In genomic region chr10:44854109-44854508, GRCm38 (mm10) we compare ENCODE assay signal across 32 mouse cellular contexts.
"Had no signal": no experiment of that assay in that cellular context is flagged by ENCODE, and none has a peak within 500 bp of the region (broad histone marks: within the 10 kb centered on the region; RNA-seq: fewer than 3 reads in every experiment).

No protein-coding gene starts in this region.

- ATAC-seq: liver, embryonic 12.5 days; liver, postnatal 0 days; lung, postnatal 0 days; midbrain, embryonic 13.5 days; midbrain, embryonic 15.5 days; midbrain, embryonic 16.5 days had no signal

- DNase-seq: left cerebral cortex, postnatal 4 days; liver; liver, embryonic 13.5 days; liver, postnatal 0 days; lung, adult 18-20 months; lung, adult 2 months; lung, embryonic 14.5 days; lung, postnatal 10 days; lung, postnatal 14 days; lung, postnatal 36 days; lung, postnatal 4 days; midbrain, embryonic 14.5 days had no signal

- H3K27me3 ChIP-seq: limb, embryonic 12.5 days; limb, embryonic 15.5 days; liver, embryonic 12.5 days; liver, embryonic 13.5 days; liver, embryonic 15.5 days; lung, embryonic 15.5 days; megakaryocyte, embryonic 14.5 days; midbrain, embryonic 12.5 days; midbrain, embryonic 13.5 days; midbrain, embryonic 15.5 days; neural tube, embryonic 12.5 days had no signal

- H3K27ac ChIP-seq: limb, embryonic 10.5 days; limb, embryonic 12.5 days; limb, embryonic 13.5 days; limb, embryonic 15.5 days; liver, embryonic 12.5 days; liver, embryonic 13.5 days; liver, embryonic 14.5 days; liver, embryonic 15.5 days; lung, embryonic 15.5 days; macrophage; midbrain, embryonic 10.5 days; midbrain, embryonic 12.5 days; midbrain, embryonic 13.5 days; midbrain, embryonic 15.5 days; neural tube, embryonic 12.5 days had no signal

- H3K4me3 ChIP-seq: limb, embryonic 10.5 days; limb, embryonic 12.5 days; limb, embryonic 13.5 days; limb, embryonic 15.5 days; liver, embryonic 12.5 days; liver, embryonic 13.5 days; liver, embryonic 15.5 days; lung, embryonic 15.5 days; megakaryocyte, embryonic 14.5 days; midbrain, embryonic 10.5 days; midbrain, embryonic 12.5 days; midbrain, embryonic 13.5 days; midbrain, embryonic 15.5 days; myocyte; neural tube, embryonic 12.5 days had no signal

- H3K9ac ChIP-seq: limb, embryonic 12.5 days; limb, embryonic 13.5 days; limb, embryonic 15.5 days; liver, embryonic 12.5 days; liver, embryonic 13.5 days; liver, embryonic 14.5 days; liver, embryonic 15.5 days; liver, postnatal 0 days; lung, embryonic 14.5 days; lung, embryonic 15.5 days; midbrain, embryonic 12.5 days; midbrain, embryonic 13.5 days; midbrain, embryonic 15.5 days; neural tube, embryonic 12.5 days had no signal

- H3K4me2 ChIP-seq: limb, embryonic 12.5 days; limb, embryonic 13.5 days; limb, embryonic 15.5 days; liver, embryonic 11.5 days; liver, embryonic 12.5 days; liver, embryonic 13.5 days; liver, embryonic 15.5 days; lung, embryonic 14.5 days; lung, embryonic 15.5 days; midbrain, embryonic 11.5 days; midbrain, embryonic 12.5 days; midbrain, embryonic 13.5 days; midbrain, embryonic 15.5 days; neural tube, embryonic 12.5 days had no signal

- H3K4me1 ChIP-seq: limb, embryonic 10.5 days; limb, embryonic 12.5 days; limb, embryonic 13.5 days; limb, embryonic 15.5 days; liver, embryonic 12.5 days; liver, embryonic 13.5 days; liver, embryonic 15.5 days; lung, embryonic 15.5 days; megakaryocyte, embryonic 14.5 days; midbrain, embryonic 12.5 days; midbrain, embryonic 13.5 days; midbrain, embryonic 15.5 days; neural tube, embryonic 12.5 days had no signal

- H3K9me3 ChIP-seq: limb, embryonic 10.5 days; limb, embryonic 12.5 days; limb, embryonic 13.5 days; limb, embryonic 15.5 days; liver, embryonic 12.5 days; liver, embryonic 13.5 days; liver, embryonic 15.5 days; lung, embryonic 15.5 days; megakaryocyte, embryonic 14.5 days; midbrain, embryonic 10.5 days; midbrain, embryonic 12.5 days; midbrain, embryonic 13.5 days; midbrain, embryonic 15.5 days; neural tube, embryonic 12.5 days had no signal

- H3K36me3 ChIP-seq: limb, embryonic 10.5 days; limb, embryonic 12.5 days; limb, embryonic 13.5 days; limb, embryonic 15.5 days; liver, embryonic 12.5 days; liver, embryonic 13.5 days; liver, embryonic 15.5 days; lung, embryonic 15.5 days; midbrain, embryonic 10.5 days; midbrain, embryonic 12.5 days; midbrain, embryonic 13.5 days; midbrain, embryonic 15.5 days; neural tube, embryonic 12.5 days had no signal
